Mouse (Mus musculus): Measurements from ENCODE around the gene Olfr366. TPM values are rescaled to one million over a fixed set of nuclear protein-coding genes. Genes with fewer than 3 reads are reported as not detected.
"Not testable (repeated sequence)": the region's sequence is repeated elsewhere in the genome, so short reads cannot be mapped to it uniquely, and the experiment has no call there.

Olfr366 gene
- 0.12 TPM in 1 of 2 replicates, not detected in the other for polyA plus RNA-seq (2011; ENCODE audit: insufficient read length, low read depth, missing spikeins)

GRCm38 (mm10) chr2:37211274-37211673 is at the start of gene Olfr366:
Olfr366 (plus strand) TSS chr2:37211574.
- no peak for TF ChIP-seq POLR2A (IDR thresholded peaks at IDR 0.05; ENCODE audit: low read depth, low read length)
- TF ChIP-seq CTCF (IDR thresholded peaks at IDR 0.05; ENCODE audit: borderline replicate concordance, insufficient read depth, low read length): no peak
- no peaks in the 10 kb centered on the region for H3K4me1 ChIP-seq (ENCODE audit: control insufficient read depth, insufficient read depth, low read length)
- no peak within 1 kb of the TSS for H3K4me3 ChIP-seq (ENCODE audit: insufficient read depth, low read length)
- no peak within 1 kb of the TSS for H3K27ac ChIP-seq (ENCODE audit: insufficient read depth, low read length)

DNA sequence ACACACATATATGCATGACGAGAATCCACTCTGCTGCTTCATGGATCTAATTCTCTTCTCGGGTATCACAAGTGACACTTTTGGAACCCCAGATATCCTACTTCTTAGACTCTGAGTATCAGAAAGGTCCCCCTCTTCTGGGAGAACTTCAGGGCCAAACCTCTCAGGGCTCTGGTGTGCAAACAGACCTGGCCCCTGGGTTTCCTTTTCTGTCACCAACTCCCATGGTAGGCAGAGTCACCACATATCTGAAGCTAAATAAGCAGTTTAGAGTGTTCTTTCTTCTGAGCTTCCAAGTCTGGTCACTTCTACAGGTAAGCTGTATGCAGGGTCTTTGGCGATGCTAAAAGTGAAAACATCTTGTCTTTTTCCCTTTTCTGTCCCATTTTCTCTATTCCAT is 23.5 kb upstream of the Olfr366 start, which contains the start of gene Olfr365:
Gene Olfr365 (plus strand): TSS at position 301 of the 400 bp plus-strand sequence.
- no peak within 1 kb of the TSS for H3K27ac ChIP-seq (ENCODE audit: insufficient read depth, low read length)
- TF ChIP-seq POLR2A (IDR thresholded peaks at IDR 0.05; ENCODE audit: low read depth, low read length): no peak
- TF ChIP-seq CTCF (IDR thresholded peaks at IDR 0.05; ENCODE audit: borderline replicate concordance, insufficient read depth, low read length): no peak
- no peak within 1 kb of the TSS for H3K4me3 ChIP-seq (ENCODE audit: insufficient read depth, low read length)
- no peaks in the 10 kb centered on the region for H3K4me1 ChIP-seq (ENCODE audit: control insufficient read depth, insufficient read depth, low read length)

GRCm38 (mm10) chr2:37261781-37262180 is 50.4 kb downstream of the Olfr366 start:
- not testable (repeated sequence) for H3K4me1 ChIP-seq (ENCODE audit: control insufficient read depth, insufficient read depth, low read length); H3K27ac ChIP-seq (ENCODE audit: insufficient read depth, low read length); H3K4me3 ChIP-seq (ENCODE audit: insufficient read depth, low read length)

Other genes starting within 250 kb of the Olfr366 start
- gene Olfr357, start 217.7 kb upstream of the Olfr366 start, polyA plus RNA-seq (2011; ENCODE audit: insufficient read length, low read depth, missing spikeins): not detected in 2 replicates
- not detected in 2 replicates for gene Olfr358, start 202.2 kb upstream of the Olfr366 start, polyA plus RNA-seq (2011; ENCODE audit: insufficient read length, low read depth, missing spikeins)
- gene Olfr360, start 145.8 kb upstream of the Olfr366 start, polyA plus RNA-seq (2011; ENCODE audit: insufficient read length, low read depth, missing spikeins): not detected in 2 replicates
- gene Olfr361, start 122.3 kb upstream of the Olfr366 start, polyA plus RNA-seq (2011; ENCODE audit: insufficient read length, low read depth, missing spikeins): not detected in 2 replicates
- not detected in 2 replicates for gene Olfr362, start 93.7 kb upstream of the Olfr366 start, polyA plus RNA-seq (2011; ENCODE audit: insufficient read length, low read depth, missing spikeins)
- not detected in 2 replicates for gene Olfr364-ps1, start 72.3 kb upstream of the Olfr366 start, polyA plus RNA-seq (2011; ENCODE audit: insufficient read length, low read depth, missing spikeins)
- not detected in 2 replicates for gene Olfr365, start 23.4 kb upstream of the Olfr366 start, polyA plus RNA-seq (2011; ENCODE audit: insufficient read length, low read depth, missing spikeins)
- not detected in 2 replicates for gene Olfr368, start 114.9 kb downstream of the Olfr366 start, polyA plus RNA-seq (2011; ENCODE audit: insufficient read length, low read depth, missing spikeins)
- gene Pdcl, start 147.8 kb downstream of the Olfr366 start, polyA plus RNA-seq (2011; ENCODE audit: insufficient read length, low read depth, missing spikeins): 47.4 and 55.3 TPM in 2 replicates
- gene Rc3h2, start 211.3 kb downstream of the Olfr366 start, polyA plus RNA-seq (2011; ENCODE audit: insufficient read length, low read depth, missing spikeins): 51.9 and 58.1 TPM in 2 replicates
- 10.6 and 12.1 TPM in 2 replicates for gene Zbtb26, start 231.6 kb downstream of the Olfr366 start, polyA plus RNA-seq (2011; ENCODE audit: insufficient read length, low read depth, missing spikeins)
- 13.5 and 16.0 TPM in 2 replicates for gene Zbtb6, start 231.6 kb downstream of the Olfr366 start, polyA plus RNA-seq (2011; ENCODE audit: insufficient read length, low read depth, missing spikeins)
- gene Rabgap1, start 231.7 kb downstream of the Olfr366 start, polyA plus RNA-seq (2011; ENCODE audit: insufficient read length, low read depth, missing spikeins): 63.1 and 66.7 TPM in 2 replicates